Mouse (Mus musculus): ENCODE data around the gene Lrrn4. TPM values are rescaled to one million over a fixed set of nuclear protein-coding genes. Genes with fewer than 3 reads are reported as not detected.
A peak's percentile ranks its signal among the peaks of the same experiment; 100 is the strongest.

The Lrrn4 gene
- polyA plus RNA-seq, 1 experiment from 2014 or later: 11.3 TPM

DNA sequence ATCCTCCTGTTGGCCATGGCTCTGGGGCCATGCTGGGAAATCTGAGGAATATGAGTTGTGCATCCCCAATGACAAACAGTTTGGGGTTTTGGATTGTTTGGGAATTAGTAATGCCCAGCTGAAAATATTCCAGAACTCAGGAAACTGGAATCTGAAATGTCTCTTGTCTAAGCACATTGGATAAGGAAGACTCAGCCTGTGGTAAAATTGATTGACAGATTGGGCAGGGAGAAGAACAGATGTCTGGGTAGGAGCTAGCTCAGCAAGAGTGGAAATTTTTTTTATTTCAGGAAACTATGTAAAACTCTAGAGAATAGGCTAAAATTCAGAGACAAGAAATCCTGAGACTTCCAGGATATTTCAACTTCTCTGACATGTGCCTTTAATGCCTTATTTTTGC is 20.3 kb downstream of the Lrrn4 start:
- ATAC-seq (replicated peaks; ENCODE audit: extremely low read depth, insufficient read depth, low FRiP score): no peak
- no peak overlapping the region for H3K9ac ChIP-seq (ENCODE audit: low read length)

DNA sequence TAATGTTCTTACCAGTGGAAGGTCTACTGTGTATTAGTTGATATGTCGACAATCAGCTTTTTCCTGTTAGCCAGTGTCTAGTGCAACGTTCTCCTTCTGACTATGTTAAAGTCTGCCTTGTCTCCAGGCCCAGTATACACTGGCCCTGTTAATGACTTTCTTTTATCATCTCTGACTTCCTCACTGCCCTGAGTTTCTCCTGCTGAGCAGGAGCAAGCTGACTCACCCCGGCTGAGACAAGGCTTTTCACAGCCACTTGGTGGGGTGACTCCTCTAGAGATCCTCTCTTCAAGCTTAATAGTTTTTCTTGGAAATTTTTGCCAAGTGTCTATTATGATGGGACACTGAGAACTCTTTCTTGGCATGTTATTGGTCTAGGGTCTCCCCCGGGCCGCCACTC is 24.4 kb downstream of the Lrrn4 start:
- no peak for ATAC-seq (replicated peaks; ENCODE audit: extremely low read depth, insufficient read depth, low FRiP score)
- H3K4me1 ChIP-seq (ENCODE audit: control insufficient read depth, insufficient read depth, low read length): peaks cover 7% of the 10 kb centered on the region
- H3K4me3 ChIP-seq (ENCODE audit: low read length): no peak overlapping the region
- H3K9ac ChIP-seq (ENCODE audit: low read length): no peak overlapping the region
- no peaks in the 10 kb centered on the region for H3K9me3 ChIP-seq (replicated peaks; ENCODE audit: control insufficient read depth, low read length)
- H3K27me3 ChIP-seq (ENCODE audit: control insufficient read depth, insufficient read depth, low read length): no peaks in the 10 kb centered on the region
- no peak overlapping the region for H3K27ac ChIP-seq (ENCODE audit: low read length)
- WGBS: 67% methylated on average over 5 of the region's 5 CpGs
- H3K36me3 ChIP-seq (ENCODE audit: control insufficient read depth, insufficient read depth): 0 out of 2 replicates have a peak, but pooled peaks cover under 1% of the 10 kb centered on the region
- no peak overlapping the region for H3K4me2 ChIP-seq (ENCODE audit: low read depth, low read length)

More for the DNA sequence above, 20.3 kb downstream of the Lrrn4 start:
- Histone ChIP-seq H3K27ac (ENCODE audit: low read length) (no peak overlapping the region), H3K4me3 (ENCODE audit: low read length) (no peak overlapping the region), H3K27me3 (ENCODE audit: control insufficient read depth, insufficient read depth, low read length) (no peaks in the 10 kb centered on the region), H3K9me3 (replicated peaks; ENCODE audit: control insufficient read depth, low read length) (no peaks in the 10 kb centered on the region), H3K36me3 (ENCODE audit: control insufficient read depth, insufficient read depth) (peaks cover 8% of the 10 kb centered on the region; the same call in 1 of the 2 replicates), H3K4me1 (ENCODE audit: control insufficient read depth, insufficient read depth, low read length) (peaks cover 8% of the 10 kb centered on the region), H3K4me2 (ENCODE audit: low read depth, low read length) (no peak overlapping the region)

DNA sequence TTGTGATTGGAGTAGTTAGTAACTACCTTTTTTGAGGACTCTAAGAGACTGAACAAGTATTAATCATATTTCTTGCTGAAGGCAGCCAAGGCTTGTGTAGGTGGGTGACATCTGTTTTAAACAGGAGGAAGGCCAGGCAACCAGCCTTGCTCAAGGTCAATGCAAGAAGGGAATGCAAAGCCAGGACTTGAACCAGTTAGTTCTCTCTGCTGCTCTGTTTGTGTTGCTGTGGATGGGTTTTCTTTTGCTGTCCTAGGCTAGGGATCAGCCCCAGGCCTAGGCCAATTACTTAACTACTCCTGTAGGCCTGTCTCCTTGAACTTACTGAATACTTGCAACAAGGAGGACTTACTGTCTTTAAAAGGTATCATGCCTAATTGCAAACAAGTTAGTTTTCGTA is 27.6 kb downstream of the Lrrn4 start:
- no peaks in the 10 kb centered on the region for H3K4me1 ChIP-seq (ENCODE audit: control insufficient read depth, insufficient read depth, low read length)
- ATAC-seq (replicated peaks; ENCODE audit: extremely low read depth, insufficient read depth, low FRiP score): no peak
- H3K4me3 ChIP-seq (ENCODE audit: low read length): no peak overlapping the region
- WGBS: 91% methylated on average over 1 of the region's 1 CpGs
- H3K27ac ChIP-seq (ENCODE audit: low read length): no peak overlapping the region
- no peaks in the 10 kb centered on the region for H3K27me3 ChIP-seq (ENCODE audit: control insufficient read depth, insufficient read depth, low read length)
- no peaks in the 10 kb centered on the region for H3K9me3 ChIP-seq (replicated peaks; ENCODE audit: control insufficient read depth, low read length)
- H3K9ac ChIP-seq (ENCODE audit: low read length): no peak overlapping the region
- H3K4me2 ChIP-seq (ENCODE audit: low read depth, low read length): no peak overlapping the region
- H3K36me3 ChIP-seq (ENCODE audit: control insufficient read depth, insufficient read depth): peaks cover 8% of the 10 kb centered on the region; the same call in 1 of the 2 replicates

DNA sequence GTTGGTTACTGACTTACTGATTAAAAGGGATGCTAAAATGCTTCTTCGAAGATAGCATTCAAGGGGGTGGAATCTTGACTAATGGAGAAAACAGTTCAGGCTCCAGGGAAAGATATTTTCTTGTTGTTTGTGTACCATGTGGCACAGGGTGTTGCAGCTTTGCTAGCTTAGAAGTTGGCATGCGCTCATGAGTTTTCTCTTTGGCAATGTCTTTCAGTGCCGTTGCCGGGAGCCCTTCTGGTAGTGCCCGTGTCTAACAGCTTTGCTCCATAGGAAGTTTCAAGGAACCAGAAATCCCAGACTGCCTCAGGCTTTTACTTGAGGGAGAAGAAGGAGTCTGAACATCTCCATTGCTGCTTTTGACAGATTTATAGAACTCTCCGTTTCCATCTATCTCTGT is 31.6 kb downstream of the Lrrn4 start:
- Histone ChIP-seq H3K4me1 (ENCODE audit: control insufficient read depth, insufficient read depth, low read length) (peaks cover 8% of the 10 kb centered on the region), H3K27me3 (ENCODE audit: control insufficient read depth, insufficient read depth, low read length) (no peaks in the 10 kb centered on the region), H3K4me3 (ENCODE audit: low read length) (no peak overlapping the region), H3K9me3 (replicated peaks; ENCODE audit: control insufficient read depth, low read length) (no peaks in the 10 kb centered on the region), H3K36me3 (ENCODE audit: control insufficient read depth, insufficient read depth) (peaks cover 8% of the 10 kb centered on the region; the same call in 1 of the 2 replicates), H3K27ac (ENCODE audit: low read length) (no peak overlapping the region), H3K9ac (ENCODE audit: low read length) (no peak overlapping the region), H3K4me2 (ENCODE audit: low read depth, low read length) (no peak overlapping the region)
- ATAC-seq (replicated peaks; ENCODE audit: extremely low read depth, insufficient read depth, low FRiP score): no peak
- WGBS: 92% methylated on average over 6 of the region's 6 CpGs

DNA sequence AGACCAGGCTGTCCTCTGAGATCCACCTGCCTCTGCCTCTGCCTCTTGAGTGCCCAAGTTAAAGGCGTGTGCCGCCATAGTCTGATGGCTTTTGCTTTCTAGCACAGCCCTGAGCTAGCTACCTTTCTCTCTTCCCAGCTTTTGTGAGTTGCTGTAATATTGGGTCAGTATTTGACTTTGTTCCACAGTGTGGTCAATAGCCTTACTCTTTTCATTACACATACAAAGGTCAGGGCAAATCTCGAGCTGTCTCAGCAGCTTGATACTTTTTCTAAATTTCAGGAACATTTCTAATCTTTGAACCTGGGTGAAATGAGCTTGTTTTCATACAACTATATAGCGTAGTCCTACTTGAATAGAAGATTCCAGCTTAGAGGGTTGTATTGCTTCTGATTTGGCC is 32.3 kb downstream of the Lrrn4 start:
- Histone ChIP-seq H3K36me3 (ENCODE audit: control insufficient read depth, insufficient read depth) (peaks cover 8% of the 10 kb centered on the region; the same call in 1 of the 2 replicates), H3K27me3 (ENCODE audit: control insufficient read depth, insufficient read depth, low read length) (no peaks in the 10 kb centered on the region), H3K9ac (ENCODE audit: low read length) (no peak overlapping the region), H3K4me3 (ENCODE audit: low read length) (no peak overlapping the region), H3K9me3 (replicated peaks; ENCODE audit: control insufficient read depth, low read length) (no peaks in the 10 kb centered on the region), H3K4me2 (ENCODE audit: low read depth, low read length) (no peak overlapping the region), H3K27ac (ENCODE audit: low read length) (no peak overlapping the region), H3K4me1 (ENCODE audit: control insufficient read depth, insufficient read depth, low read length) (peaks cover 8% of the 10 kb centered on the region)
- 84% methylated on average over 4 of the region's 4 CpGs for WGBS
- ATAC-seq (replicated peaks; ENCODE audit: extremely low read depth, insufficient read depth, low FRiP score): no peak

DNA sequence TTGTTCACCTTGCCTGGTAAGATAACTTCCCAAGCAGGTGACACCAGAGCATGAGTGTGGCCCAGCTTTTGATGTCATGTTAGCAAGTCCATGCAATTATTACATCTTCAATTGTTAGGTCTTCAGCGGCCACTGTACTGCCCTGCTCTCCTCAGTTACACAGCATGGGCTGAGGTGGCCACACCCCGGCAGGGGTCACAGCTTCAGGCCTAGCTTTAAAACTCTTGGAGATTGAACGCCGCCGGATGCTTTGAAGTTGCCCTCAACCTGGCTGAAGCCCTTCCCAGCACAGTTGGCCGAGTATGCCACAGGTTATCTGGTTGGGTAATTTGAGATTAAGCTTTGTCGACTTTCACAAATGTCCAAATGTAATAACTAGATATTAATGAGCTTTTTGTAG is 33.1 kb downstream of the Lrrn4 start:
- Histone ChIP-seq H3K36me3 (ENCODE audit: control insufficient read depth, insufficient read depth) (peaks cover 10% of the 10 kb centered on the region; the same call in 1 of the 2 replicates), H3K9me3 (replicated peaks; ENCODE audit: control insufficient read depth, low read length) (no peaks in the 10 kb centered on the region), H3K4me1 (ENCODE audit: control insufficient read depth, insufficient read depth, low read length) (peaks cover 8% of the 10 kb centered on the region), H3K4me2 (ENCODE audit: low read depth, low read length) (peak overlapping the region; percentile 70), H3K27me3 (ENCODE audit: control insufficient read depth, insufficient read depth, low read length) (no peaks in the 10 kb centered on the region), H3K4me3 (ENCODE audit: low read length) (peak overlapping the region; percentile 82), H3K9ac (ENCODE audit: low read length) (peak overlapping the region; percentile 86), H3K27ac (ENCODE audit: low read length) (no peak overlapping the region)
- ATAC-seq (replicated peaks; ENCODE audit: extremely low read depth, insufficient read depth, low FRiP score): no peak
- WGBS: 35% methylated on average over 7 of the region's 7 CpGs

DNA sequence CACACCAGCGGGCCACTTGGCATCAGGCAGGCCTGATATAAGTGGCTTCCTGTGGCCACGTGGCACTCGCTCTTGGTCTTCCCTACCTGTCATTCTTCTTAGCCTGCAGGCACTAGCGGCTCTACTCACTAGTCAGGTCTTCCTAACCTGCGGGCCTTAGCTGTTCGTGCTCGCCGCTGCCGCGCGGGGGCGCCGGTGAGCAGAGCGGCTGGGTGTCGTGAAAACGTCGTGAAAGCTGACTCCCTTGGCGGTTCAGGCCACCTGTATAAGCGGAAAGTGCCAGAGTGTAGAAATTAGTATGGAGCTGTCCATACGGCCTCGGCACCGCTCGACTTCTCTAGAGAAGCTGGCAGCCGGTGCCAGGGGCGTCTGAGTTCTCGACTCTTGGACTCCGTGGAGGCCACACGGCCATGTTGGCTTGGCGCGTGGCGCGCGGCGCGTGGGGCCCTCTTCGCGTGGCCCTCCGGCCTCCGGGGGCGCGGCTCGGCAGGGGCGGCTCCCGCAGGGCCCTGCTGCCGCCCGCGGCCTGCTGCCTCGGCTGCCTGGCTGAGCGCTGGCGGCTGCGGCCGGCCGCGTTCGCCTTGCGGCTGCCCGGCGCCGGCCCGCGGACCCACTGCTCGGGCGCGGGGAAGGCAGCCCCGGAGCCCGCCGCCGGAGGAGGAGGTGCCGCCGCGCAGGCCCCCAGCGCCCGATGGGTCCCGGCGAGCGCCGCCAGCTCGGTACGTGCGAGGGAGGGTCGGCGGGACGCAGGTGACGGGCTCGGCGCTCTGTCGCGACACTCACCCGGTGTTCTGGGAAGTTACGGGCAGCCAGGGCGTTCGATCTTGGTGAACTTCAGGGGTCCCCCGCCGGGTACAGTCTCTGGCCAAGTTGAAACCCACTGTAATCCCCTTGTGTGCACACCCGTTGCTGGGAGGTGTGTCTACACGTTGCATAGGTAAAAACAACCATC is 34.0 kb downstream of the Lrrn4 start, which contains the start of gene Crls1:
Gene Crls1 (plus strand): TSS at position 260 of the 952 bp plus-strand sequence.
- Histone ChIP-seq H3K27ac (ENCODE audit: low read length) (peak within 1 kb of the TSS; percentile 85), H3K9ac (ENCODE audit: low read length) (peak within 1 kb of the TSS; percentile 86), H3K4me3 (ENCODE audit: low read length) (peak within 1 kb of the TSS; percentile 82), H3K36me3 (ENCODE audit: control insufficient read depth, insufficient read depth) (peaks cover 10% of the 10 kb centered on the region; the same call in 1 of the 2 replicates), H3K4me1 (ENCODE audit: control insufficient read depth, insufficient read depth, low read length) (peaks cover 8% of the 10 kb centered on the region), H3K4me2 (ENCODE audit: low read depth, low read length) (peak within 1 kb of the TSS; percentile 70), H3K27me3 (ENCODE audit: control insufficient read depth, insufficient read depth, low read length) (no peaks in the 10 kb centered on the region), H3K9me3 (replicated peaks; ENCODE audit: control insufficient read depth, low read length) (no peaks in the 10 kb centered on the region)
- WGBS: under 1% methylated on average over 84 of the region's 96 CpGs
- ATAC-seq (replicated peaks; ENCODE audit: extremely low read depth, insufficient read depth, low FRiP score): peak; percentile 91

DNA sequence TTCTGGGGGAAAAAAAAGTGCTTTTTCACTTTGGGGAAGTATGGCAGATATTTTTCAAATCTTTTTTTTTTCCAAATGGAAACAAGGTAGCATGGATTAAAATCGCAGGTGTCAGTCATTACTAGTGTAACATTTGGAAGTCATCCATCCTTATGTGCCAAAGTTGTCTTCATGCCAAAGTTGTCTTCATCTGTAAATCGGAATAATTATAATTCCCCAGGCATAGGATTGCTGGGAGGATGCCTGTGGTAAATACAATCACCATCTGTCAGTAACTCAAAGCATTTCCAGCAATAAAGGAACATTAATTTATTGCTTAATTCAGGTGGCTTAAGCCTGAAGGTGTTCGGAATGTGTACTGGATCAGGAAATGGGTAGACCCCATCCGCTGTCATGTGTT is 39.6 kb downstream of the Lrrn4 start:
- Histone ChIP-seq H3K27me3 (ENCODE audit: control insufficient read depth, insufficient read depth, low read length) (no peaks in the 10 kb centered on the region), H3K4me3 (ENCODE audit: low read length) (no peak overlapping the region), H3K9me3 (replicated peaks; ENCODE audit: control insufficient read depth, low read length) (no peaks in the 10 kb centered on the region), H3K4me1 (ENCODE audit: control insufficient read depth, insufficient read depth, low read length) (no peaks in the 10 kb centered on the region), H3K36me3 (ENCODE audit: control insufficient read depth, insufficient read depth) (peaks cover 2% of the 10 kb centered on the region; the same call in 1 of the 2 replicates), H3K9ac (ENCODE audit: low read length) (no peak overlapping the region), H3K27ac (ENCODE audit: low read length) (no peak overlapping the region), H3K4me2 (ENCODE audit: low read depth, low read length) (no peak overlapping the region)
- WGBS: 88% methylated on average over 4 of the region's 4 CpGs
- no peak for ATAC-seq (replicated peaks; ENCODE audit: extremely low read depth, insufficient read depth, low FRiP score)
